Mouse (Mus musculus) heart, embryonic 16.5 days (tissue): ENCODE results near the gene Eddm3b. TPM values are rescaled to one million over a fixed set of nuclear protein-coding genes. Genes with fewer than 3 reads are reported as not detected.
"Not testable (repeated sequence)": the region's sequence is repeated elsewhere in the genome, so short reads cannot be mapped to it uniquely, and the experiment has no call there.

Source experiments
- ATAC-seq: fragments of 200-750 bp; cut with Nextera tagmentation; replicated peaks from 2 replicates; pipeline ENCODE4 v1.8.0; 2017; ENCODE audit warnings: moderate number of reproducible peaks; ENCODE audit not compliant: insufficient read depth, low FRiP score; ENCODE audit errors: extremely low read depth
- H3K27ac ChIP-seq: fragments of 300-500 bp; sonication (generic); 2 replicates; pipeline ENCODE4 v1.5.1; 2014; ENCODE audit warnings: mild to moderate bottlenecking, low read length, control low read depth, moderate library complexity
- H3K27me3 ChIP-seq: fragments of 300-500 bp; sonication (generic); 2 replicates; pipeline ENCODE4 v1.6.1; 2014; ENCODE audit warnings: low read length, mixed read lengths; ENCODE audit not compliant: control insufficient read depth, insufficient read depth
- H3K36me3 ChIP-seq: fragments of 300-500 bp; sonication (generic); 2 replicates; pipeline ENCODE4 v1.6.1; 2014; ENCODE audit not compliant: control insufficient read depth, insufficient read depth
- H3K4me1 ChIP-seq: fragments of 300-500 bp; sonication (generic); 2 replicates; pipeline ENCODE4 v1.6.1; 2014; ENCODE audit warnings: low read length, mixed read lengths; ENCODE audit not compliant: control insufficient read depth, insufficient read depth
- H3K4me2 ChIP-seq: fragments of 300-500 bp; sonication (generic); 2 replicates; pipeline ENCODE4 v1.6.1; 2014; ENCODE audit warnings: low read depth, mild to moderate bottlenecking, control low read depth, low read length
- H3K4me3 ChIP-seq: fragments of 300-500 bp; sonication (generic); 2 replicates; pipeline ENCODE4 v1.5.1; 2014; ENCODE audit warnings: mild to moderate bottlenecking, control low read depth, low read length
- H3K9ac ChIP-seq: fragments of 300-500 bp; sonication (generic); 2 replicates; pipeline ENCODE4 v1.6.1; 2014; ENCODE audit warnings: low read length, control low read depth
- H3K9me3 ChIP-seq: fragments of 300-500 bp; sonication (generic); replicated peaks from 2 replicates; pipeline ENCODE4 v1.6.1; 2016; ENCODE audit warnings: low read length; ENCODE audit not compliant: control insufficient read depth
- WGBS: fragments of 180-500 bp; shearing (Covaris S2); extraction: QIAGEN DNeasy Blood & Tissue Kit; methylation state at CpG from one replicate; pipeline ENCODE4 v1.1.7; 2014; 5-methylcytosine and 5-hydroxymethylcytosine counted together
- polyA plus RNA-seq: library from polyadenylated mRNA; unstranded; fragments of >200 nt; fragmentation: Nextera tagmentation; extraction: Ambion mirVana; gene quantifications from 2 replicates; pipeline ENCODE4 v1.2.1, GENCODE M21; 2015

Eddm3b gene
- polyA plus RNA-seq, 1 experiment from 2014 or later: not detected

DNA sequence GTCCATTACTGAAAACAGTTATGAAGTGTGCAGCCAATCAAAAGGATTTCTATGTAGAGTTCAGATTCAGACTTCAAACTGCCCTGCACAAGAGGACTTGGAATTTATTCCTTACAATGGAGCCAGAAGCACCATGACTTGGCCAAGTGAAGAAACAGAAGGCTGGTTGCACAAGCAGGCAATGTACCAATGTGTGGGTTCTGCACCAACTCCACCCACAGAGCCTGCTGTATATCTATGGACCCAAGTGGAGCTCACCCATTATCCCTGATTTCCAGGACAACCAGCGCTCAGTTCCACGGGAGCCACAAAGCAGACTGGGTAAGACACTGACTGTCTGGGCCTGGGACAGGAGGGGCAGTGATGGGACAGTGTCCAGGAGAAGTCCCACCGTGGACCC is 47.8 kb downstream of the Eddm3b start, which contains the start of gene Rnase2b:
Rnase2b (plus strand) TSS at position 285 of the 400 bp plus-strand sequence.
- not testable (repeated sequence) for H3K4me3 ChIP-seq, H3K4me2 ChIP-seq, H3K36me3 ChIP-seq, H3K9me3 ChIP-seq, H3K27ac ChIP-seq, H3K27me3 ChIP-seq, ATAC-seq, H3K4me1 ChIP-seq, H3K9ac ChIP-seq
- 96% methylated on average over 3 of the region's 3 CpGs for WGBS

DNA sequence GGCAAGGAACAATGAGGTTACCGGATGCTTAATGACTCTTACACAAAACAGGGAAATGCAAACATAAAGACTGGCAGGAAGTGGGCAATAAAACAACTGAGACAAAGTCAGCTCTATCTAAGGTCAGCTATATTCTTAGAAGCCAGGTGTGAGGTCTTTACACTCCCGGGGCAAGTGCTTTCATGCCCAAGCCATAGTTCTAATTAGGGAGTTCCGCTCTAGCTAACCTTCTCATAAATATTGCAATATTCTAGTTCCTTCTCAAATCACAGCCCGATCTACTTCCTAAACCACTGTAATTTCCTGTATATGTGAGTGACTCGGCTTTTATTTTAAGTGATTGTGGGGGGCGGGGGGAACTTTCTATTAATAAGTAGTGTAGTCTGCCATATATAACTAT is 49.1 kb downstream of the Eddm3b start:
- not testable (repeated sequence) for H3K27ac ChIP-seq, H3K4me1 ChIP-seq, ATAC-seq, H3K9ac ChIP-seq, H3K4me2 ChIP-seq, H3K27me3 ChIP-seq, H3K4me3 ChIP-seq, H3K9me3 ChIP-seq, H3K36me3 ChIP-seq
- WGBS: 81% methylated on average over 6 of the region's 6 CpGs

DNA sequence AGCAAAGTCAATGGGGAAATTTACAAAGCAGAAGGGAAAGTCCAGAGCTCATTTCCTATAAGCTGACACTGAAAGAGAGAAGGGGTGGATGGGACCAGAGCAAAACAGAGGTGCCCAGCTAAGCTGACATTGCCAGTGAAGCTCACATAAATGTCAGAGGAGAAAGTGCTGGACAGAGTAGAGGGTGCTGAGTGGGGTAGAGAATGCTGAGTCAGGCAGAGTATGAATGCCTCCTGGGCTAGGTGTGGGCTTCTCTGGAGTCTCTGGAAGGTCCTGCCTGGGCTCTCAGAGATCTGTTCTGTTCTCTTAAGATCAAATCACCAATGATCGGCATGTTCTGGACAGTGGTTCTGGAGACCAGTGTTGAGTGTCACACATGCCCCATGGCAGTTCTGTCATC is 51.2 kb downstream of the Eddm3b start:
- WGBS: 100% methylated on average over 1 of the region's 1 CpGs
- no peaks in the 10 kb centered on the region for H3K4me1 ChIP-seq
- H3K4me2 ChIP-seq: no peak overlapping the region
- H3K4me3 ChIP-seq: no peak overlapping the region
- ATAC-seq: no peak
- peaks cover 4% of the 10 kb centered on the region; the same call in 1 of the 2 replicates for H3K9me3 ChIP-seq
- no peaks in the 10 kb centered on the region for H3K36me3 ChIP-seq
- H3K27ac ChIP-seq: no peak overlapping the region
- H3K27me3 ChIP-seq: no peaks in the 10 kb centered on the region
- no peak overlapping the region for H3K9ac ChIP-seq

DNA sequence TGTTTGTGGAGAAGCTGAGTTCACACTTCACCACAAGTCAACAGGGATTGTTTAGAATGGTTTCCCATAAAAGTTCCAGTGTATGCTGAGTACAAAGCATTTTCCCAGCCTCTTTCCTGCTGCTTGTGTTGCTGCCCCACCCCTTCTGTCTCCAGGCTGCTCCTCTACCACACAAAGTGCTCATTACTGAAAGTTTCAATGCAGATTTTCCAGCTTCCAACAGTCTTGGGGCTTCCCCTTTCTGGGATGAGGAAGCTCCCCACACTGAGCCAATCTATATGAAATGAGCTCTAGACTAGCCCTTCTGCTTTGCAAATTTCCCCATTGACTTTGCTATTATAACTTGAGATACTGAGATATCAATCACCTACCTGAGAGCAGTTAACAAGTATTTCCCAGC is 51.8 kb downstream of the Eddm3b start:
- peaks cover 4% of the 10 kb centered on the region; the same call in 1 of the 2 replicates for H3K9me3 ChIP-seq
- no peak overlapping the region for H3K4me3 ChIP-seq
- no peak overlapping the region for H3K9ac ChIP-seq
- no peak overlapping the region for H3K4me2 ChIP-seq
- H3K27ac ChIP-seq: no peak overlapping the region
- H3K36me3 ChIP-seq: no peaks in the 10 kb centered on the region
- H3K4me1 ChIP-seq: no peaks in the 10 kb centered on the region
- ATAC-seq: no peak
- H3K27me3 ChIP-seq: no peaks in the 10 kb centered on the region

Other genes starting within 250 kb of the Eddm3b start
- gene Tep1, start 243.9 kb upstream of the Eddm3b start, polyA plus RNA-seq: 5.1 and 5.6 TPM in 2 replicates
- gene Klhl33, start 216.9 kb upstream of the Eddm3b start, polyA plus RNA-seq: 0.12 and 0.16 TPM in 2 replicates
- gene Osgep, start 189.5 kb upstream of the Eddm3b start, polyA plus RNA-seq: 134 and 141 TPM in 2 replicates
- 118 and 126 TPM in 2 replicates for gene Apex1, start 189.5 kb upstream of the Eddm3b start, polyA plus RNA-seq
- 32.5 and 37.9 TPM in 2 replicates for gene Pip4p1, start 183.6 kb upstream of the Eddm3b start, polyA plus RNA-seq
- gene Pnp, start 183.3 kb upstream of the Eddm3b start, polyA plus RNA-seq: 32.0 and 36.9 TPM in 2 replicates
- gene Gm49342, start 169.9 kb upstream of the Eddm3b start, polyA plus RNA-seq: not detected in 2 replicates
- gene Pnp2, start 158.4 kb upstream of the Eddm3b start, polyA plus RNA-seq: 0.31 and 0.43 TPM in 2 replicates
- 0.21 and 0.37 TPM in 2 replicates for gene Rnase10, start 106.7 kb upstream of the Eddm3b start, polyA plus RNA-seq
- gene Rnase9, start 72.6 kb upstream of the Eddm3b start, polyA plus RNA-seq: not detected in 2 replicates
- gene Rnase11, start 64.3 kb upstream of the Eddm3b start, polyA plus RNA-seq: not detected in 2 replicates
- 0.71 TPM in 1 of 2 replicates, not detected in the other for gene Rnase12, start 56.8 kb upstream of the Eddm3b start, polyA plus RNA-seq
- gene Olfr750, start 40.0 kb upstream of the Eddm3b start, polyA plus RNA-seq: not detected in 2 replicates
- gene Rnase4, start 23.3 kb upstream of the Eddm3b start, polyA plus RNA-seq: 27.3 and 30.5 TPM in 2 replicates
- 3.4 and 4.4 TPM in 2 replicates for gene Ang, start 23.3 kb upstream of the Eddm3b start, polyA plus RNA-seq
- 0.80 and 1.1 TPM in 2 replicates for gene Rnase6, start 9.5 kb downstream of the Eddm3b start, polyA plus RNA-seq
- gene Rnase1, start 32.4 kb downstream of the Eddm3b start, polyA plus RNA-seq: 0.91 and 1.1 TPM in 2 replicates
- not detected in 2 replicates for gene Rnase2b, start 47.8 kb downstream of the Eddm3b start, polyA plus RNA-seq
- not detected in 2 replicates for gene Ang2, start 84.7 kb downstream of the Eddm3b start, polyA plus RNA-seq
- not detected in 2 replicates for gene Ear14, start 89.0 kb downstream of the Eddm3b start, polyA plus RNA-seq
- not detected in 2 replicates for gene Rnase2a, start 141.7 kb downstream of the Eddm3b start, polyA plus RNA-seq
- not detected in 2 replicates for gene Gm7247, start 247.3 kb downstream of the Eddm3b start, polyA plus RNA-seq